In genomic region chr17:56536874-56537273, GRCm38 (mm10) we compare ENCODE assay signal across 17 mouse cellular contexts. TPM values are rescaled to one million over a fixed set of nuclear protein-coding genes. Genes with fewer than 3 reads are reported as not detected.
DNase-seq lines count a peak whose midpoint lies in the region; ATAC-seq and TF ChIP-seq lines count a peak whose summit lies in the region.
"Had no signal": no experiment of that assay in that cellular context is flagged by ENCODE, and none has a peak within 500 bp of the region (broad histone marks: within the 10 kb centered on the region; RNA-seq: fewer than 3 reads in every experiment).

No protein-coding gene starts in this region.

- no peak for DNase-seq in midbrain, embryonic 11.5 days (ENCODE audit: low spot score, missing footprints)
- DNase-seq in limb, embryonic 10.5 days (ENCODE audit: low spot score), result peak; percentile 19
- DNase-seq in kidney, postnatal 25 days, result no peak
- no peak for DNase-seq in lung, postnatal 0 days (ENCODE audit: low spot score)
- DNase-seq in cerebellum, postnatal 4 days (ENCODE audit: low spot score in 2 of 2), result no peak
- DNase-seq: adrenal gland, postnatal 14 days; gastrocnemius, adult 2 months; thymus, adult 18-20 months had no signal

- TF ChIP-seq EP300 in lung, postnatal 0 days (IDR thresholded peaks at IDR 0.05), result no peak

- peak; percentile 46; the same call in 1 of the 2 replicates for ATAC-seq in midbrain, embryonic 13.5 days
- ATAC-seq in midbrain, embryonic 11.5 days (ENCODE audit: low FRiP score), result no peak
- ATAC-seq in forebrain, embryonic 16.5 days, result peak; percentile 61
- no peak for ATAC-seq in lung, postnatal 0 days
- ATAC-seq: CD4-positive, CD25-positive, alpha-beta regulatory T cell, adult 4 months; inflammation-experienced regulatory T-cells, adult 6 months had no signal

- no peaks in the 10 kb centered on the region for H3K36me3 ChIP-seq in midbrain, embryonic 13.5 days
- H3K36me3 ChIP-seq in midbrain, embryonic 11.5 days (ENCODE audit: control insufficient read depth, insufficient read depth, low read length), result no peaks in the 10 kb centered on the region
- H3K36me3 ChIP-seq in forebrain, embryonic 16.5 days (ENCODE audit: control insufficient read depth, insufficient read depth), result no peaks in the 10 kb centered on the region
- H3K36me3 ChIP-seq in limb, embryonic 10.5 days, result no peaks in the 10 kb centered on the region
- no peaks in the 10 kb centered on the region for H3K36me3 ChIP-seq in lung, postnatal 0 days (ENCODE audit: insufficient read depth, low read length)
- H3K36me3 ChIP-seq: neural tube, embryonic 12.5 days had no signal

- no peak for TF ChIP-seq CTCF in lung, postnatal 0 days (IDR thresholded peaks at IDR 0.05)

- H3K27me3 ChIP-seq in midbrain, embryonic 13.5 days, result no peaks in the 10 kb centered on the region
- no peaks in the 10 kb centered on the region for H3K27me3 ChIP-seq in midbrain, embryonic 11.5 days (ENCODE audit: control insufficient read depth, insufficient read depth, low read length)
- no peaks in the 10 kb centered on the region for H3K27me3 ChIP-seq in forebrain, embryonic 16.5 days (replicated peaks; ENCODE audit: control insufficient read depth, insufficient read depth, low read length)
- H3K27me3 ChIP-seq in limb, embryonic 10.5 days (ENCODE audit: low read depth, poor library complexity, severe bottlenecking), result 0 out of 2 replicates have a peak, but pooled peaks cover 6% of the 10 kb centered on the region
- H3K27me3 ChIP-seq in lung, postnatal 0 days (replicated peaks; ENCODE audit: insufficient read depth, low read length), result no peaks in the 10 kb centered on the region
- H3K27me3 ChIP-seq: neural tube, embryonic 12.5 days had no signal

- peaks cover 40% of the 10 kb centered on the region for H3K4me1 ChIP-seq in midbrain, embryonic 13.5 days (replicated peaks)
- H3K4me1 ChIP-seq in midbrain, embryonic 11.5 days (ENCODE audit: control insufficient read depth, insufficient read depth, low read length), result peaks cover 14% of the 10 kb centered on the region
- H3K4me1 ChIP-seq in forebrain, embryonic 16.5 days (replicated peaks; ENCODE audit: control insufficient read depth, insufficient read depth, low read length), result peaks cover 24% of the 10 kb centered on the region
- 0 out of 2 replicates have a peak, but pooled peaks cover 3% of the 10 kb centered on the region for H3K4me1 ChIP-seq in limb, embryonic 10.5 days
- H3K4me1 ChIP-seq in lung, postnatal 0 days (ENCODE audit: insufficient read depth, low read depth, low read length), result no peaks in the 10 kb centered on the region

- H3K9ac ChIP-seq in midbrain, embryonic 13.5 days (replicated peaks), result no peak overlapping the region
- no peak overlapping the region for H3K9ac ChIP-seq in midbrain, embryonic 11.5 days (ENCODE audit: low read length)
- no peak overlapping the region for H3K9ac ChIP-seq in forebrain, embryonic 16.5 days (replicated peaks; ENCODE audit: low read depth, low read length)
- no peak overlapping the region for H3K9ac ChIP-seq in lung, postnatal 0 days (replicated peaks; ENCODE audit: low read depth)

- no peaks in the 10 kb centered on the region for H3K9me3 ChIP-seq in midbrain, embryonic 13.5 days
- no peaks in the 10 kb centered on the region for H3K9me3 ChIP-seq in midbrain, embryonic 11.5 days (ENCODE audit: control insufficient read depth, low read length)
- H3K9me3 ChIP-seq in forebrain, embryonic 16.5 days (ENCODE audit: control insufficient read depth, low read length), result no peaks in the 10 kb centered on the region
- no peaks in the 10 kb centered on the region for H3K9me3 ChIP-seq in limb, embryonic 10.5 days (replicated peaks)
- H3K9me3 ChIP-seq in lung, postnatal 0 days (ENCODE audit: low read length), result no peaks in the 10 kb centered on the region
- H3K9me3 ChIP-seq: neural tube, embryonic 12.5 days had no signal

- 44% methylated on average over 3 of the region's 3 CpGs for WGBS in midbrain, embryonic 13.5 days
- WGBS in midbrain, embryonic 11.5 days, result 59% methylated on average over 3 of the region's 3 CpGs
- WGBS in forebrain, embryonic 16.5 days, result 16% methylated on average over 3 of the region's 3 CpGs
- 82% methylated on average over 3 of the region's 3 CpGs for WGBS in limb, embryonic 10.5 days
- WGBS in lung, postnatal 0 days, result 75% methylated on average over 3 of the region's 3 CpGs

- no peak overlapping the region for H3K4me2 ChIP-seq in midbrain, embryonic 13.5 days (replicated peaks)
- H3K4me2 ChIP-seq in midbrain, embryonic 11.5 days, result no peak overlapping the region
- H3K4me2 ChIP-seq in forebrain, embryonic 16.5 days (ENCODE audit: low read length), result no peak overlapping the region
- no peak overlapping the region for H3K4me2 ChIP-seq in lung, postnatal 0 days (replicated peaks; ENCODE audit: low read depth, low read length)
- H3K4me2 ChIP-seq: neural tube, embryonic 12.5 days had no signal

- peak overlapping the region; percentile 88 for H3K27ac ChIP-seq in midbrain, embryonic 13.5 days
- H3K27ac ChIP-seq in midbrain, embryonic 11.5 days (ENCODE audit: low read depth, low read length), result no peak overlapping the region
- H3K27ac ChIP-seq in forebrain, embryonic 16.5 days (ENCODE audit: low read length), result peak overlapping the region; percentile 83
- H3K27ac ChIP-seq in limb, embryonic 10.5 days, result no peak overlapping the region
- H3K27ac ChIP-seq in lung, postnatal 0 days (ENCODE audit: low read length), result no peak overlapping the region
- H3K27ac ChIP-seq: gastrocnemius, adult 2 months; kidney, postnatal 0 days had no signal

- no peak overlapping the region for H3K4me3 ChIP-seq in midbrain, embryonic 13.5 days (replicated peaks)
- H3K4me3 ChIP-seq in midbrain, embryonic 11.5 days (ENCODE audit: low read depth, low read length), result no peak overlapping the region
- no peak overlapping the region for H3K4me3 ChIP-seq in forebrain, embryonic 16.5 days (replicated peaks; ENCODE audit: low read length)
- no peak overlapping the region for H3K4me3 ChIP-seq in limb, embryonic 10.5 days
- H3K4me3 ChIP-seq in lung, postnatal 0 days (ENCODE audit: low read depth, low read length), result no peak overlapping the region
- H3K4me3 ChIP-seq: gastrocnemius, adult 2 months; neural tube, embryonic 12.5 days had no signal

RNA-seq across cellular contexts. Expression of gene Gm20219, which starts 17.3 kb away (rescaled TPM):
- polyA plus RNA-seq in midbrain, embryonic 13.5 days (2015; fragmentation: Nextera tagmentation; extraction: Ambion mirVana), result 0.90 and 1.3 TPM in 2 replicates
- 0.45 and 0.58 TPM in 2 replicates for polyA plus RNA-seq in midbrain, embryonic 11.5 days (2014; fragmentation: Nextera tagmentation; extraction: Ambion mirVana)
- polyA plus RNA-seq in forebrain, embryonic 16.5 days (2015; fragmentation: Nextera tagmentation; extraction: Ambion mirVana), result 0.51 and 0.92 TPM in 2 replicates
- polyA plus RNA-seq in limb, embryonic 10.5 days (2016; fragmentation: Nextera tagmentation; extraction: Ambion mirVana), result 0.58 and 1.3 TPM in 2 replicates
- polyA plus RNA-seq in lung, postnatal 0 days (2015; fragmentation: Nextera tagmentation; extraction: Ambion mirVana), result 3.5 and 3.8 TPM in 2 replicates

RNA-seq across cellular contexts. Expression of gene Znrf4, which starts 24.6 kb away (rescaled TPM):
- polyA plus RNA-seq in midbrain, embryonic 13.5 days (2015; fragmentation: Nextera tagmentation; extraction: Ambion mirVana), result 0.17 TPM in 1 of 2 replicates, not detected in the other
- polyA plus RNA-seq in midbrain, embryonic 11.5 days (2014; fragmentation: Nextera tagmentation; extraction: Ambion mirVana), result not detected in 2 replicates
- 0.21 TPM in 1 of 2 replicates, not detected in the other for polyA plus RNA-seq in forebrain, embryonic 16.5 days (2015; fragmentation: Nextera tagmentation; extraction: Ambion mirVana)
- not detected in 2 replicates for polyA plus RNA-seq in limb, embryonic 10.5 days (2016; fragmentation: Nextera tagmentation; extraction: Ambion mirVana)
- not detected in 2 replicates for polyA plus RNA-seq in lung, postnatal 0 days (2015; fragmentation: Nextera tagmentation; extraction: Ambion mirVana)
- polyA plus RNA-seq: CD4-positive, CD25-positive, alpha-beta regulatory T cell, adult 4 months; heart, postnatal 0 days; inflammation-experienced regulatory T-cells, adult 6 months; kidney, postnatal 0 days; liver, adult 2 months; lung, embryonic 16.5 days; neural tube, embryonic 12.5 days had no signal

RNA-seq across cellular contexts. Expression of gene Safb2, which starts 47.5 kb away (rescaled TPM):
- polyA plus RNA-seq in midbrain, embryonic 13.5 days (2015; fragmentation: Nextera tagmentation; extraction: Ambion mirVana), result 74.1 and 89.0 TPM in 2 replicates
- 45.8 and 46.5 TPM in 2 replicates for polyA plus RNA-seq in midbrain, embryonic 11.5 days (2014; fragmentation: Nextera tagmentation; extraction: Ambion mirVana)
- polyA plus RNA-seq in forebrain, embryonic 16.5 days (2015; fragmentation: Nextera tagmentation; extraction: Ambion mirVana), result 72.9 and 85.4 TPM in 2 replicates
- polyA plus RNA-seq in limb, embryonic 10.5 days (2016; fragmentation: Nextera tagmentation; extraction: Ambion mirVana), result 91.7 and 110 TPM in 2 replicates
- 36.8 and 39.8 TPM in 2 replicates for polyA plus RNA-seq in lung, postnatal 0 days (2015; fragmentation: Nextera tagmentation; extraction: Ambion mirVana)

RNA-seq across cellular contexts. Expression of gene Safb, which starts 47.8 kb away (rescaled TPM):
- 112 and 127 TPM in 2 replicates for polyA plus RNA-seq in midbrain, embryonic 13.5 days (2015; fragmentation: Nextera tagmentation; extraction: Ambion mirVana)
- 110 and 113 TPM in 2 replicates for polyA plus RNA-seq in midbrain, embryonic 11.5 days (2014; fragmentation: Nextera tagmentation; extraction: Ambion mirVana)
- 121 and 133 TPM in 2 replicates for polyA plus RNA-seq in forebrain, embryonic 16.5 days (2015; fragmentation: Nextera tagmentation; extraction: Ambion mirVana)
- 161 and 183 TPM in 2 replicates for polyA plus RNA-seq in limb, embryonic 10.5 days (2016; fragmentation: Nextera tagmentation; extraction: Ambion mirVana)
- 43.4 and 47.1 TPM in 2 replicates for polyA plus RNA-seq in lung, postnatal 0 days (2015; fragmentation: Nextera tagmentation; extraction: Ambion mirVana)

Comparison
In these comparisons a context has a peak if more than half of its experiments do, and no peak if none do; other contexts are left out.
1. ATAC-seq: peak in midbrain, embryonic 13.5 days (single experiment) and forebrain, embryonic 16.5 days (single experiment); none in midbrain, embryonic 11.5 days (single experiment) and lung, postnatal 0 days (single experiment).
2. H3K27ac ChIP-seq: peak in midbrain, embryonic 13.5 days (single experiment) and forebrain, embryonic 16.5 days (single experiment); none in midbrain, embryonic 11.5 days (single experiment), limb, embryonic 10.5 days (single experiment) and lung, postnatal 0 days (single experiment).